Mouse (Mus musculus) embryonic facial prominence, embryonic 14.5 days (tissue): ENCODE results near the gene Mstn. TPM values are rescaled to one million over a fixed set of nuclear protein-coding genes. Genes with fewer than 3 reads are reported as not detected.

Experiments used
- ATAC-seq: fragments of 200-750 bp; cut with Nextera tagmentation; 2 replicates; pipeline ENCODE4 v1.8.0; 2017; ENCODE audit warnings: low read depth, moderate number of reproducible peaks, moderate TSS enrichment
- DNase-seq: peaks from one replicate; pipeline ENCODE4 v3.0.0-alpha.2; 2015; ENCODE audit warnings: low spot score
- H3K27ac ChIP-seq: fragments of 300-500 bp; sonication (generic); replicated peaks from 2 replicates; pipeline ENCODE4 v1.5.1; 2014; ENCODE audit warnings: low read depth, mild to moderate bottlenecking, low read length, moderate library complexity
- H3K27me3 ChIP-seq: fragments of 300-500 bp; sonication (generic); replicated peaks from 2 replicates; pipeline ENCODE4 v1.6.1; 2014; ENCODE audit warnings: low read length; ENCODE audit not compliant: control insufficient read depth, insufficient read depth
- H3K36me3 ChIP-seq: fragments of 300-500 bp; sonication (generic); 2 replicates; pipeline ENCODE4 v1.6.1; 2014; ENCODE audit warnings: low read length, mixed read lengths; ENCODE audit not compliant: control insufficient read depth, insufficient read depth
- H3K4me1 ChIP-seq: fragments of 300-500 bp; sonication (generic); 2 replicates; pipeline ENCODE4 v1.6.1; 2014; ENCODE audit warnings: antibody characterized with exemption, low read length; ENCODE audit not compliant: control insufficient read depth, insufficient read depth
- H3K4me2 ChIP-seq: fragments of 300-500 bp; sonication (generic); 2 replicates; pipeline ENCODE4 v1.6.1; 2014; ENCODE audit warnings: low read depth, mild to moderate bottlenecking, low read length, moderate library complexity, mixed read lengths
- H3K4me3 ChIP-seq: fragments of 300-500 bp; sonication (generic); 2 replicates; pipeline ENCODE4 v1.5.1; 2014; ENCODE audit warnings: low read depth, mild to moderate bottlenecking, low read length
- H3K9ac ChIP-seq: fragments of 300-500 bp; sonication (generic); 2 replicates; pipeline ENCODE4 v1.6.1; 2014; ENCODE audit warnings: low read depth, mild to moderate bottlenecking, low read length, moderate library complexity, mixed read lengths
- H3K9me3 ChIP-seq: fragments of 300-500 bp; sonication (generic); 2 replicates; pipeline ENCODE4 v1.6.1; 2016; ENCODE audit warnings: low read length; ENCODE audit not compliant: control insufficient read depth
- WGBS: fragments of 180-500 bp; shearing (Covaris S2); extraction: QIAGEN DNeasy Blood & Tissue Kit; methylation state at CpG from one replicate; pipeline ENCODE4 v1.1.7; 2014; 5-methylcytosine and 5-hydroxymethylcytosine counted together
- polyA plus RNA-seq: library from polyadenylated mRNA; unstranded; fragments of >200 nt; fragmentation: Nextera tagmentation; extraction: Ambion mirVana; gene quantifications from 2 replicates; pipeline ENCODE4 v1.2.1, GENCODE M21; 2014

Mstn gene
- polyA plus RNA-seq, 1 experiment from 2014 or later, result 20.5 TPM

- no peaks in the 10 kb centered on the region for H3K36me3 ChIP-seq
- H3K9me3 ChIP-seq, result no peaks in the 10 kb centered on the region
- ATAC-seq, result peak; percentile 74
- no peak overlapping the region for H3K4me2 ChIP-seq
- H3K27ac ChIP-seq, result no peak overlapping the region
- no peaks in the 10 kb centered on the region for H3K4me1 ChIP-seq
- 40% methylated on average over 9 of the region's 9 CpGs for WGBS
- DNase-seq, result peak; percentile 64
- H3K9ac ChIP-seq, result no peak overlapping the region; the same call in 1 of the 2 replicates
- no peaks in the 10 kb centered on the region for H3K27me3 ChIP-seq
- H3K4me3 ChIP-seq, result no peak overlapping the region
Observed at GRCm38 (mm10) chr1:53053087-53054022, 8.1 kb upstream of the Mstn start.

- ATAC-seq, result no peak
- DNase-seq, result no peak
- no peak overlapping the region for H3K4me3 ChIP-seq
- H3K27me3 ChIP-seq, result no peaks in the 10 kb centered on the region
- no peak overlapping the region for H3K9ac ChIP-seq
- H3K27ac ChIP-seq, result no peak overlapping the region
- 56% methylated on average over 5 of the region's 5 CpGs for WGBS
- H3K4me1 ChIP-seq, result peaks cover 6% of the 10 kb centered on the region; the same call in 1 of the 2 replicates
- H3K9me3 ChIP-seq, result no peaks in the 10 kb centered on the region
- H3K4me2 ChIP-seq, result no peak overlapping the region
- no peaks in the 10 kb centered on the region for H3K36me3 ChIP-seq
Observed at GRCm38 (mm10) chr1:53059106-53059505, 2.3 kb upstream of the Mstn start.

GRCm38 (mm10) chr1:53060499-53060898 lies 941 bp upstream of the Mstn start:
- 34% methylated on average over 8 of the region's 8 CpGs for WGBS
- no peak overlapping the region for H3K9ac ChIP-seq

GRCm38 (mm10) chr1:53061871-53062608 lies 600 bp downstream of the Mstn start:
- 50% methylated on average over 13 of the region's 13 CpGs for WGBS
- ATAC-seq (no peak), DNase-seq (peak; percentile 24)
- 0 out of 2 replicates have a peak overlapping the region, but pooled peaks have one; percentile 4 for H3K4me3 ChIP-seq
- H3K4me1 ChIP-seq, result peaks cover 6% of the 10 kb centered on the region; the same call in 1 of the 2 replicates
- H3K9ac ChIP-seq, result no peak overlapping the region
- no peaks in the 10 kb centered on the region for H3K9me3 ChIP-seq
- peak overlapping the region; percentile 34 for H3K4me2 ChIP-seq
- no peak overlapping the region; the same call in 1 of the 2 replicates for H3K27ac ChIP-seq
- no peaks in the 10 kb centered on the region for H3K27me3 ChIP-seq
- H3K36me3 ChIP-seq, result no peaks in the 10 kb centered on the region

More at GRCm38 (mm10) chr1:53060499-53060898, 941 bp upstream of the Mstn start:
- Histone ChIP-seq H3K36me3 (no peaks in the 10 kb centered on the region), H3K4me3 (no peak overlapping the region), H3K4me1 (peaks cover 6% of the 10 kb centered on the region; the same call in 1 of the 2 replicates), H3K4me2 (no peak overlapping the region), H3K27me3 (no peaks in the 10 kb centered on the region), H3K9me3 (no peaks in the 10 kb centered on the region), H3K27ac (no peak overlapping the region)
- no peak; the same call in 1 of the 2 replicates for ATAC-seq
- no peak for DNase-seq

GRCm38 (mm10) chr1:53063921-53064320 lies 2.5 kb downstream of the Mstn start:
- 68% methylated on average over 4 of the region's 4 CpGs for WGBS
- H3K27ac ChIP-seq, result no peak overlapping the region
- H3K9me3 ChIP-seq, result no peaks in the 10 kb centered on the region
- no peaks in the 10 kb centered on the region for H3K36me3 ChIP-seq
- peaks cover 6% of the 10 kb centered on the region; the same call in 1 of the 2 replicates for H3K4me1 ChIP-seq
- H3K9ac ChIP-seq, result no peak overlapping the region
- no peak overlapping the region for H3K4me3 ChIP-seq
- DNase-seq, result no peak
- no peak overlapping the region for H3K4me2 ChIP-seq
- no peak for ATAC-seq
- H3K27me3 ChIP-seq, result no peaks in the 10 kb centered on the region

GRCm38 (mm10) chr1:53069726-53070514 lies 8.5 kb downstream of the Mstn start:
- H3K4me1 ChIP-seq, result no peaks in the 10 kb centered on the region
- H3K27me3 ChIP-seq, result no peaks in the 10 kb centered on the region
- no peak overlapping the region for H3K27ac ChIP-seq
- H3K4me2 ChIP-seq, result no peak overlapping the region
- H3K9ac ChIP-seq, result no peak overlapping the region
- no peaks in the 10 kb centered on the region for H3K9me3 ChIP-seq
- 69% methylated on average over 5 of the region's 5 CpGs for whole genome bisulfite sequencing
- H3K36me3 ChIP-seq, result no peaks in the 10 kb centered on the region
- DNase-seq, result peak; percentile 47
- no peak for ATAC-seq
- H3K4me3 ChIP-seq, result no peak overlapping the region

GRCm38 (mm10) chr1:53070664-53071175 lies 9.3 kb downstream of the Mstn start:
- ATAC-seq, result no peak
- WGBS, result 100% methylated on average over 1 of the region's 1 CpGs
- H3K9me3 ChIP-seq, result no peaks in the 10 kb centered on the region

GRCm38 (mm10) chr1:53076656-53077055 lies 15.2 kb downstream of the Mstn start:
- Histone ChIP-seq H3K36me3 (no peaks in the 10 kb centered on the region), H3K4me1 (no peaks in the 10 kb centered on the region), H3K4me2 (no peak overlapping the region), H3K9me3 (no peaks in the 10 kb centered on the region), H3K27me3 (no peaks in the 10 kb centered on the region), H3K9ac (no peak overlapping the region), H3K27ac (no peak overlapping the region), H3K4me3 (no peak overlapping the region)
- no peak for ATAC-seq
- 84% methylated on average over 3 of the region's 3 CpGs for WGBS
- DNase-seq, result no peak

More at GRCm38 (mm10) chr1:53070664-53071175, 9.3 kb downstream of the Mstn start:
- no peaks in the 10 kb centered on the region for H3K4me1 ChIP-seq
- H3K9ac ChIP-seq, result no peak overlapping the region
- no peak overlapping the region for H3K4me3 ChIP-seq
- H3K4me2 ChIP-seq, result no peak overlapping the region
- H3K27ac ChIP-seq, result no peak overlapping the region
- no peak for DNase-seq
- H3K36me3 ChIP-seq, result no peaks in the 10 kb centered on the region
- H3K27me3 ChIP-seq, result no peaks in the 10 kb centered on the region
